Mouse (Mus musculus) CH12.LX (cell line): ENCODE measurements around the gene Pxt1.

Experiments used
- CHD2 ChIP-seq: IDR thresholded peaks from 2 replicates; pipeline ENCODE4 v1.6.1; 2011; ENCODE audit warnings: low read length, improper control_type of control experiment
- CTCF ChIP-seq, 2 experiments: IDR thresholded peaks in 1 of 2; conservative IDR thresholded peaks in 1 of 2; 2 replicates each; pipeline ENCODE4 v1.5.1; 2011 to 2012; ENCODE audit warnings: low read depth in 2 of 2, low read length in 2 of 2, improper control_type of control experiment in 1 of 2, inconsistent platforms in 1 of 2, mild to moderate bottlenecking in 1 of 2, moderate library complexity in 1 of 2
- EP300 ChIP-seq: IDR thresholded peaks from 2 replicates; pipeline ENCODE4 v1.6.1; 2011; ENCODE audit warnings: low read length, improper control_type of control experiment
- ETS1 ChIP-seq: conservative IDR thresholded peaks from 2 replicates; pipeline ENCODE4 v1.6.1; 2012; ENCODE audit warnings: low read depth, mild to moderate bottlenecking, inconsistent platforms, low read length, improper control_type of control experiment, moderate library complexity
- HCFC1 ChIP-seq: IDR thresholded peaks from 2 replicates; pipeline ENCODE4 v1.6.1; 2012; ENCODE audit warnings: low read depth, mild to moderate bottlenecking, inconsistent platforms, low read length, improper control_type of control experiment
- JUN ChIP-seq: IDR thresholded peaks from 2 replicates; pipeline ENCODE4 v1.6.1; 2011; ENCODE audit warnings: low read depth, mild to moderate bottlenecking, low read length, improper control_type of control experiment, moderate library complexity; ENCODE audit not compliant: insufficient read depth
- MAX ChIP-seq: IDR thresholded peaks from 2 replicates; pipeline ENCODE4 v1.6.1; 2011; ENCODE audit warnings: low read length, improper control_type of control experiment
- MXI1 ChIP-seq: IDR thresholded peaks from 2 replicates; pipeline ENCODE4 v1.6.1; 2011; ENCODE audit warnings: mild to moderate bottlenecking, low read depth, low read length, improper control_type of control experiment
- NELFE ChIP-seq: IDR thresholded peaks from 2 replicates; pipeline ENCODE4 v1.6.1; 2011; ENCODE audit warnings: low read depth, low read length, improper control_type of control experiment
- POLR2A ChIP-seq: IDR thresholded peaks from 2 replicates; pipeline ENCODE4 v1.6.1; 2011; ENCODE audit warnings: low read depth, mild to moderate bottlenecking, improper control_type of control experiment, low read length
- POLR2AphosphoS2 ChIP-seq: IDR thresholded peaks from 2 replicates; pipeline ENCODE4 v1.6.1; 2011; ENCODE audit warnings: low read depth, low read length, improper control_type of control experiment
- RCOR1 ChIP-seq: conservative IDR thresholded peaks from 2 replicates; pipeline ENCODE4 v1.6.1; 2012; ENCODE audit warnings: low read depth, mild to moderate bottlenecking, inconsistent platforms, low read length, improper control_type of control experiment
- USF1 ChIP-seq: IDR thresholded peaks from 2 replicates; pipeline ENCODE4 v1.6.1; 2014; ENCODE audit warnings: low read depth, mild to moderate bottlenecking, inconsistent platforms, low read length, improper control_type of control experiment
- ZC3H11A ChIP-seq: IDR thresholded peaks from 2 replicates; pipeline ENCODE4 v1.6.1; 2012; ENCODE audit warnings: low read depth, mild to moderate bottlenecking, inconsistent platforms, low read length, improper control_type of control experiment

- no peak for TF ChIP-seq NELFE
- TF ChIP-seq EP300 = no peak
- TF ChIP-seq CTCF (conservative IDR thresholded peaks at IDR 0.05 in 1 of 2, IDR thresholded peaks at IDR 0.05 in 1 of 2; ENCODE audit: low read depth in 2 of 2, low read length in 2 of 2) = no peak
- no peak for TF ChIP-seq CHD2
- no peak for TF ChIP-seq POLR2AphosphoS2
- TF ChIP-seq POLR2A = no peak
- no peak for TF ChIP-seq HCFC1
- no peak for TF ChIP-seq USF1
- TF ChIP-seq JUN = no peak
- no peak for TF ChIP-seq RCOR1
- TF ChIP-seq ETS1 = no peak
- no peak for TF ChIP-seq ZC3H11A
- TF ChIP-seq MAX = no peak
- no peak for TF ChIP-seq MXI1
These were observed 28.5 kb downstream of the Pxt1 start, which contains the start of gene 4930539E08Rik for GRCm38 (mm10) chr17:28915060-28915628.
